Mouse (Mus musculus): ENCODE measurements around the gene Sh3bgrl3. TPM values are rescaled to one million over a fixed set of nuclear protein-coding genes. Genes with fewer than 3 reads are reported as not detected.

Gene Sh3bgrl3
- polyA plus RNA-seq, 1 experiment from 2014 or later: 215 TPM

DNA sequence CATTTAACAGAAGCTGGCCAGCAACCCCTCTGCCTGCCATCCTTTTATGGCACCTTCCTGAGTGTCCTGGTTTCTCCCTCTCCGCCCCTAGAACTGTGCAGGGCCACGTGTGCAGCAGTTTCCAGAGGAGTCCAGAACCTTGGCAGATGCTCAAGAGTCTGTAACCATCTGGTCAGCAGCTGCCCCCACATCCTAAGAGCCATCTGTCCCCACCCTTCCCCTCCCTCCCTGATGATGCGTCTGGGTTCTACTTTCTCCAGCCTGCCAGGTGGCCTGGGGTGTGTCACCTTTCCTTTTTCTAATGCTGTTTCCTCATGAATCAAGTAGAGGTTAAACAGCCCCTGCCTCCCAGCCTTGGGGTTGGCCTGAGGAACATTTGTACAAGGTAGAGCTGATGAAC lies 6.3 kb downstream of the Sh3bgrl3 start:
- H3K4me1 ChIP-seq (ENCODE audit: insufficient read depth): peaks cover 38% of the 10 kb centered on the region
- H3K36me3 ChIP-seq (replicated peaks; ENCODE audit: insufficient read depth, low read length): no peaks in the 10 kb centered on the region; the same call in 1 of the 2 replicates

DNA sequence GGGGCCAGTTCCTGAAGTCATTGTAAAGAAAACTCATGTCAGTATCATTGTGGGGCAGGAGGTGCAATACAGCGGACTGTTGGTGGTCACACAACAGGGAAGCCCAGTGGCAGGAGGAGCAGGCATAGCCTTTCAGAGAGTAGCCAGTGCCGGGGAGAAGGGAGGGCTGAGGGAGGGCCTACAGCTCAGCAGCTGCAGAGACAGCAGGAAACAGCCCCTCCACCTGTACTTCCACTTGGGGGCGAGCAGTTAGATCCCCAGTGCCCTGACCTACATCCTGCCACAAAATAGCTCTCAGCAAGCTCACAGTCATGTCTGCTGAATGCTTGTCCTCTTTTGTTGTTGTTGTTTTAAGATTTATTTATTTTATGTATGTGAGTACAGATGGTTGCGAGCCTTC lies 7.0 kb downstream of the Sh3bgrl3 start:
- no peak for ATAC-seq
- H3K27me3 ChIP-seq (ENCODE audit: insufficient read depth, low read length): no peaks in the 10 kb centered on the region
- H3K4me3 ChIP-seq (ENCODE audit: low read depth, low read length): no peak overlapping the region
- peak; percentile 32 for DNase-seq
- H3K27ac ChIP-seq (ENCODE audit: low read depth): peak overlapping the region; percentile 60; the same call in 1 of the 2 replicates
- no peak overlapping the region for H3K9ac ChIP-seq (replicated peaks)
- no peak for TF ChIP-seq CTCF (IDR thresholded peaks at IDR 0.05; ENCODE audit: low read depth)
- TF ChIP-seq EP300 (IDR thresholded peaks at IDR 0.05; ENCODE audit: low read depth): no peak
- WGBS (ENCODE audit: insufficient replicate concordance): 46% methylated on average over 4 of the region's 4 CpGs
- peaks cover 40% of the 10 kb centered on the region for H3K4me1 ChIP-seq (ENCODE audit: insufficient read depth)
- H3K36me3 ChIP-seq (replicated peaks; ENCODE audit: insufficient read depth, low read length): no peaks in the 10 kb centered on the region; the same call in 1 of the 2 replicates
- H3K9me3 ChIP-seq (ENCODE audit: low read length): no peaks in the 10 kb centered on the region
- no peak overlapping the region for H3K4me2 ChIP-seq (ENCODE audit: low read depth, low read length)

More for the DNA sequence above, 6.3 kb downstream of the Sh3bgrl3 start:
- no peak overlapping the region for H3K4me3 ChIP-seq (ENCODE audit: low read depth, low read length)
- no peak overlapping the region for H3K9ac ChIP-seq (replicated peaks)
- no peaks in the 10 kb centered on the region for H3K27me3 ChIP-seq (ENCODE audit: insufficient read depth, low read length)
- ATAC-seq (no peak), DNase-seq (peak; percentile 17)
- H3K4me2 ChIP-seq (ENCODE audit: low read depth, low read length): no peak overlapping the region
- no peaks in the 10 kb centered on the region for H3K9me3 ChIP-seq (ENCODE audit: low read length)
- 60% methylated on average over 3 of the region's 3 CpGs for WGBS (ENCODE audit: insufficient replicate concordance)
- H3K27ac ChIP-seq (ENCODE audit: low read depth): peak overlapping the region; percentile 60; the same call in 1 of the 2 replicates
- TF ChIP-seq EP300 (IDR thresholded peaks at IDR 0.05; ENCODE audit: low read depth) (no peak), CTCF (IDR thresholded peaks at IDR 0.05; ENCODE audit: low read depth) (no peak)

DNA sequence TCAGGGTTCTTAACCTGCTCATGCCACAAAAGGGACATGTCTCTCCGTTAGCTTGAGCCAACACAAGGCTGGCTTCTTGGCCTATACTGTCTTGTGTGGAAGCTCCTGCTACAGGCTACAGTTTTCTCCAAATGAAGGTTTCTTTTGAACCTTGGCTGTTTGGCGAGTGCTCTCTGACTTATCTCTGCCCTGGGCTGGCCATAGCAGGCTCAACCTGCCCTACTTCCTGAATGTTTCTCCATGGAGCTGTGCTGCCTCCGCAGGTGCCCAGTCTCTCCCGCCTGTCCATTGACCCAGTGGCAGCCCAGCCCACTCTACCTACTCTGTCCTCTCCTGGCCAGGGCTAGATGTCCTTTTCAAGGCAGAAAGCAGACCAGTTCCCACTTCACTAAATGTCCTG lies 7.7 kb downstream of the Sh3bgrl3 start:
- Histone ChIP-seq H3K4me1 (ENCODE audit: insufficient read depth) (peaks cover 45% of the 10 kb centered on the region), H3K9me3 (ENCODE audit: low read length) (no peaks in the 10 kb centered on the region), H3K36me3 (replicated peaks; ENCODE audit: insufficient read depth, low read length) (no peaks in the 10 kb centered on the region), H3K27ac (ENCODE audit: low read depth) (peak overlapping the region; percentile 25; the same call in 1 of the 2 replicates), H3K9ac (replicated peaks) (no peak overlapping the region), H3K27me3 (ENCODE audit: insufficient read depth, low read length) (no peaks in the 10 kb centered on the region), H3K4me2 (ENCODE audit: low read depth, low read length) (no peak overlapping the region), H3K4me3 (ENCODE audit: low read depth, low read length) (no peak overlapping the region)
- ATAC-seq: no peak
- WGBS (ENCODE audit: insufficient replicate concordance): 57% methylated on average over 4 of the region's 4 CpGs
- TF ChIP-seq EP300 (IDR thresholded peaks at IDR 0.05; ENCODE audit: low read depth) (no peak), CTCF (IDR thresholded peaks at IDR 0.05; ENCODE audit: low read depth) (no peak)
- DNase-seq: no peak

GRCm38 (mm10) chr4:134120192-134120805 lies 8.3 kb downstream of the Sh3bgrl3 start:
- DNase-seq (no peak), ATAC-seq (no peak)
- H3K9ac ChIP-seq (replicated peaks): no peak overlapping the region
- peak overlapping the region; percentile 72 for H3K27ac ChIP-seq (ENCODE audit: low read depth)
- no peaks in the 10 kb centered on the region for H3K9me3 ChIP-seq (ENCODE audit: low read length)
- no peak for TF ChIP-seq CTCF (IDR thresholded peaks at IDR 0.05; ENCODE audit: low read depth)
- TF ChIP-seq EP300 (IDR thresholded peaks at IDR 0.05; ENCODE audit: low read depth): no peak
- no peak overlapping the region for H3K4me3 ChIP-seq (ENCODE audit: low read depth, low read length)
- no peaks in the 10 kb centered on the region for H3K36me3 ChIP-seq (replicated peaks; ENCODE audit: insufficient read depth, low read length)
- WGBS (ENCODE audit: insufficient replicate concordance): 41% methylated on average over 6 of the region's 6 CpGs
- H3K4me2 ChIP-seq (ENCODE audit: low read depth, low read length): no peak overlapping the region
- peaks cover 47% of the 10 kb centered on the region for H3K4me1 ChIP-seq (ENCODE audit: insufficient read depth)
- no peaks in the 10 kb centered on the region for H3K27me3 ChIP-seq (ENCODE audit: insufficient read depth, low read length)

DNA sequence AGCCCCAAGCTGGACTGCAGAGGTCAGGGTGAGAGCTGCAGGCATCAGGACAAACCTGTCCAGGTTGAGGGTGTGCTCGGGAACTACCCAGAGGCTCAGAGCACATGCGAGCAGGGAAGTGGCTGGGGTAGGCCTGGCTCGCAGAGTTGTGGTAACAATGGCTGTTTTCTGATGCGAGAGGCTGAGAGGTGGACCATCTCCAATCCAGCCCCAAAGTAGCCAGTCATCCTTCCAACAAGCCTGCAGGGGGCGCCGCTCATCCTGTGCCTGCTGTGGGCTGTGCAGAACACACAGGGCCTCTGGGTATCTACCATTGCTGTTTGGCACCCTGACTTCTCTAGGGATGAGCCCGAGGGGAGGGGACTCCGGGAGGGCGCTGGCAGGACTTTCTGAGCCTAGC lies 8.9 kb downstream of the Sh3bgrl3 start:
- TF ChIP-seq EP300 (IDR thresholded peaks at IDR 0.05; ENCODE audit: low read depth): no peak
- TF ChIP-seq CTCF (IDR thresholded peaks at IDR 0.05; ENCODE audit: low read depth): peak; percentile 74
- peak; percentile 72 for DNase-seq

DNA sequence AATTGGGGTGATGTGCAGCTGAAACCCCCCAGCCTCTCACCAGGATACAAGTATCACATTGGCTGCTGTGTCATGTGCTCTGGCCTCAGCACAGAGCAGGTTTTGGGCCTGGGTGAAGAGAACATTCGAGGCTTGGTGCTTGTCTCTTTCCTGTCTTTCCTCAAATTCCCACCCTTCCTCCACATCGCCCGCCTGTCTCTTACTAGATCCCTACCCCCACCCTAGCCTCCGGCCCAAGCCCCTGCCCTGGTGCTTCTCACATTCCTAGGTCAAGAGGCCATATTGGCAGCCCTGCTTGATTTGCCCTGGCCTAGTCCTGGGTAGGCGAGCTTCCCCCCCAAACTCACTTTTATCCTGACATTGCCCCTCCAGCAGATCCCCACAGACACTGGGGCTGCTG lies 9.5 kb downstream of the Sh3bgrl3 start:
- Histone ChIP-seq H3K36me3 (replicated peaks; ENCODE audit: insufficient read depth, low read length) (no peaks in the 10 kb centered on the region), H3K4me3 (ENCODE audit: low read depth, low read length) (no peak overlapping the region), H3K27ac (ENCODE audit: low read depth) (peak overlapping the region; percentile 69; the same call in 1 of the 2 replicates), H3K4me1 (ENCODE audit: insufficient read depth) (peaks cover 41% of the 10 kb centered on the region), H3K4me2 (ENCODE audit: low read depth, low read length) (no peak overlapping the region), H3K9ac (replicated peaks) (no peak overlapping the region), H3K27me3 (ENCODE audit: insufficient read depth, low read length) (no peaks in the 10 kb centered on the region), H3K9me3 (ENCODE audit: low read length) (no peaks in the 10 kb centered on the region)
- no peak for TF ChIP-seq CTCF (IDR thresholded peaks at IDR 0.05; ENCODE audit: low read depth)
- no peak for TF ChIP-seq EP300 (IDR thresholded peaks at IDR 0.05; ENCODE audit: low read depth)
- no peak for DNase-seq
- WGBS (ENCODE audit: insufficient replicate concordance): 75% methylated on average over 5 of the region's 5 CpGs
- no peak for ATAC-seq

More for the DNA sequence above, 8.9 kb downstream of the Sh3bgrl3 start:
- Histone ChIP-seq H3K27me3 (ENCODE audit: insufficient read depth, low read length) (no peaks in the 10 kb centered on the region), H3K27ac (ENCODE audit: low read depth) (peak overlapping the region; percentile 72), H3K9me3 (ENCODE audit: low read length) (no peaks in the 10 kb centered on the region), H3K4me1 (ENCODE audit: insufficient read depth) (peaks cover 46% of the 10 kb centered on the region), H3K9ac (replicated peaks) (no peak overlapping the region), H3K4me2 (ENCODE audit: low read depth, low read length) (no peak overlapping the region), H3K4me3 (ENCODE audit: low read depth, low read length) (no peak overlapping the region), H3K36me3 (replicated peaks; ENCODE audit: insufficient read depth, low read length) (no peaks in the 10 kb centered on the region)
- 61% methylated on average over 9 of the region's 9 CpGs for WGBS (ENCODE audit: insufficient replicate concordance)
- ATAC-seq: 0 out of 2 replicates have a peak, but pooled peaks have one; percentile 13

Measured in liver, postnatal 0 days (tissue).